Comparison of ENCODE assay signal across 14 mouse cellular contexts in the genomic region with DNA sequence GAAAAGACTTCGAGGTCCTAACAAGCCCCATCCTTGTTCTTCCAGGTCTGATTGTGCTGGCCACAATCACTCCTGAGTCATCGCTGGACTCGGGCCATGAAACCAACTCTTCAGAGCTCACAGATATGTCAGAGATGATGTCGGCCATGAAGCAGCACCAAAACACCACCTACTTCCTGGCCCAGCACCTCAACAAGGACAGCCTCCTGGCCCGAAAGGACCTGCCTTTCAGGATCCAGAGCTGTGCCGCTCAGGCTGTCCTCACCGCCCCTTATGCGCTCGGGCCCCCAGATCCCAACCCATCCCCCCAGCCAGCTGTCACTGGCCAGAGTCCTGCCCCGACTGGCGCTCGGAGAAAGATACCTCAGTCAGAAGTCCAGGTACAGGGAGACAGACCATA. TPM values are rescaled to one million over a fixed set of nuclear protein-coding genes. Genes with fewer than 3 reads are reported as not detected.
A peak's percentile ranks its signal among the peaks of the same experiment; 100 is the strongest.
DNase-seq lines count a peak whose midpoint lies in the region; ATAC-seq lines count a peak whose summit lies in the region.
"Had no signal": no experiment of that assay in that cellular context is flagged by ENCODE, and none has a peak within 500 bp of the region (broad histone marks: within the 10 kb centered on the region; RNA-seq: fewer than 3 reads in every experiment).

No protein-coding gene starts in this region.

- no peak for ATAC-seq in forebrain, embryonic 11.5 days (replicated peaks; ENCODE audit: low FRiP score)
- ATAC-seq: activated CD4-positive, CD25-positive, alpha-beta regulatory T cell, adult 4 months; intestine, embryonic 15.5 days had no signal

- no peak overlapping the region for H3K4me2 ChIP-seq in forebrain, embryonic 11.5 days (ENCODE audit: low read depth, low read length, severe bottlenecking)
- H3K4me2 ChIP-seq: intestine, embryonic 15.5 days; lung, embryonic 14.5 days had no signal

- no peak overlapping the region for H3K4me3 ChIP-seq in forebrain, embryonic 11.5 days (ENCODE audit: low read depth, low read length)
- H3K4me3 ChIP-seq: intestine, embryonic 15.5 days had no signal

- H3K27ac ChIP-seq in forebrain, embryonic 11.5 days (ENCODE audit: low read depth, low read length): no peak overlapping the region
- H3K27ac ChIP-seq: intestine, embryonic 15.5 days; kidney, postnatal 0 days had no signal

- 88% methylated on average over 12 of the region's 12 CpGs for WGBS in forebrain, embryonic 11.5 days

- H3K9me3 ChIP-seq in forebrain, embryonic 11.5 days (ENCODE audit: control insufficient read depth, low read length): no peaks in the 10 kb centered on the region
- H3K9me3 ChIP-seq: intestine, embryonic 15.5 days had no signal

- no peak overlapping the region for H3K9ac ChIP-seq in forebrain, embryonic 11.5 days (ENCODE audit: low read length)
- H3K9ac ChIP-seq: intestine, embryonic 15.5 days; lung, embryonic 14.5 days had no signal

- intact Hi-C loops in heart, postnatal 10 days (cut with DNase I): no loop called here

- H3K36me3 ChIP-seq in forebrain, embryonic 11.5 days (ENCODE audit: control insufficient read depth, insufficient read depth, low read length): no peaks in the 10 kb centered on the region
- H3K36me3 ChIP-seq: intestine, embryonic 15.5 days had no signal

- no peaks in the 10 kb centered on the region for H3K4me1 ChIP-seq in forebrain, embryonic 11.5 days (replicated peaks; ENCODE audit: control insufficient read depth, insufficient read depth, low read length)
- H3K4me1 ChIP-seq: intestine, embryonic 15.5 days had no signal

- H3K27me3 ChIP-seq in forebrain, embryonic 11.5 days (ENCODE audit: control insufficient read depth, insufficient read depth, low read length): no peaks in the 10 kb centered on the region; the same call in 1 of the 2 replicates
- H3K27me3 ChIP-seq: CH12.LX; intestine, embryonic 15.5 days had no signal

- DNase-seq in heart, postnatal 10 days: peak; percentile 3 to 14
- DNase-seq in heart, adult 9 months (ENCODE audit: low spot score in 2 of 2): no peak
- peak; percentile 70 for DNase-seq in NIH3T3 (ENCODE audit: low read depth)
- DNase-seq in cerebellum, adult 11 months: peak; percentile 27
- DNase-seq in cerebellum, postnatal 25 days: peak; percentile 50 to 68
- no peak for DNase-seq in c-Kit-positive CD71-positive TER-119-positive erythroid progenitor cells, embryonic 14.5 days (ENCODE audit: low spot score)
- DNase-seq in forebrain, embryonic 11.5 days (ENCODE audit: low spot score): no peak
- DNase-seq: lung, embryonic 14.5 days; midbrain, embryonic 14.5 days; right cerebral cortex, postnatal 25 days had no signal

RNA-seq across cellular contexts. Expression of a gene that starts 25.9 kb away (rescaled TPM):
- total RNA-seq in heart, postnatal 10 days (2021): 10 to 100 TPM; 28.3 to 28.4 TPM
- polyA plus RNA-seq in forebrain, embryonic 11.5 days (2014; fragmentation: Nextera tagmentation; extraction: Ambion mirVana): 81.5 and 89.5 TPM in 2 replicates

Comparison
In these comparisons a context has a peak if more than half of its experiments do, and no peak if none do; other contexts are left out.
1. DNase-seq: peak in heart, postnatal 10 days (2 of 2), NIH3T3 (single experiment), cerebellum, adult 11 months (single experiment) and cerebellum, postnatal 25 days (2 of 2); none in heart, adult 9 months (0 of 2), c-Kit-positive CD71-positive TER-119-positive erythroid progenitor cells, embryonic 14.5 days (single experiment) and forebrain, embryonic 11.5 days (single experiment).